Mouse (Mus musculus) embryonic fibroblast, embryonic 13.5 days (primary cell): Measurements from ENCODE around the gene Ppp1r15b.
A peak's percentile ranks its signal among the peaks of the same experiment; 100 is the strongest.

Experiments used
- CTCF ChIP-seq: IDR thresholded peaks from 2 replicates; pipeline ENCODE4 v1.5.1; 2011; ENCODE audit warnings: mild to moderate bottlenecking, control low read depth, low read length, moderate library complexity, borderline replicate concordance; ENCODE audit not compliant: insufficient read depth
- POLR2A ChIP-seq: IDR thresholded peaks from 2 replicates; pipeline ENCODE4 v1.6.1; 2011; ENCODE audit warnings: low read depth, mild to moderate bottlenecking, control low read depth, low read length, moderate library complexity

DNA sequence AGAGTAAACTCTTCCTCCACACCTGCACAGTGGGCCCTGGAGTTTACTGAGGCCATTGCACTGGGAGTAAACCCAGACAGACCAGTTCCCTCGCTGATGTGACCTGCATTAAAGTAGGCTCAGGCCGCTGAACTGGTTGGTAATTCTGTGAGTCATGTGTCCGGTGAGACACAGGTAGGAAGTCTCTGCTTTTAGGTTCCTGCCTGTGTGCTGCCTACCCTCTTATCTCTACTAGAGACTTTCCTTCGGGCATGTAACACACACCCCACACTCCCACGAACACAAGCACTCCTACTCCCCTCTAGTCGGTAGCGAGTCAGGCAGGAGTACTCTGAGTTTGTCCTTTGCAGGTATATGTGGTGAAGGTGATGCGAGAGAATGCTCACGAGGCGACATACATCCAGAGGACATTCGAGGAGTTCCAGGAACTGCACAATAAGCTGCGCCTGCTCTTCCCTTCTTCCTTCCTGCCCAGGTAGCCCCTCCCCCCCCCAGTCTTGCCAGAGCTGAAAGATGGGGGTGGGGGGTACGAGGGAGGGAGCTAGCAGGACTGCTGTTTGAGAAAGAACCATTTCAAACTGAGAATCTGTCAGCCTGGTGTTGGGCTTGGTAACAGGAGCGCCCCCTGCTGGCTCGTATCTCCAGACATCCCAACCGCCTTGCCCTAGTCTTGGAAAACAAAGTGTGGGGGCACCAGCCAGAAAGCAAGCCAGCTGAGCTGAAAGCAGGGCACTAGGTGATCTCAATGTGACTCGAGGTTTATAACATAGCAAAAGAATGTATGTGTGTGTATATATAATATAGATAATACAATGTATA is 29.8 kb upstream of the Ppp1r15b start:
- TF ChIP-seq CTCF (peak; percentile 56), POLR2A (no peak)
